Mouse (Mus musculus): ENCODE measurements around the gene Tspan31. TPM values are rescaled to one million over a fixed set of nuclear protein-coding genes. Genes with fewer than 3 reads are reported as not detected.

Gene Tspan31
- polyA plus RNA-seq, 1 experiment from 2014 or later: 137 TPM

DNA sequence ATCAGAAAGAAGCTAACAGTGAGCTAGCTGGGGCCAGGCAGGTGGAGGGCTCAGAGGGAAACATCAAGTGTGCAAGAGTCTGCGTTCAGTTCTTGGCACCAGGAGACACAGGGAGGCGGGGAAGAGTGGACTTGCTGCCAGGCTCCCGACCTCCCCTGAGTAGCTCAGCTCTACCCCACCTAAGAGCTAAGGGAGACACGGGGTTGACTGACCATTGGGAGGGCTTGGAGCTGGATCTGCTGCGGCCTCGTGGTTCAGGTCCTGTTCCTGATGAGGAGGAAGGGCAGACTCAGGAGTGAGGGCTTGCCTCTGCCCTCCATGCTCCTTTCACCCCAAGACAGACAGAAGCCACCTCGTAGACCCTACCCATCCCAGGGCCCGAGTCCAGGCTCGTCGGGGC, 29.1 kb upstream of the Tspan31 start:
- Histone ChIP-seq H3K27me3 (replicated peaks) (0 out of 2 replicates have a peak, but pooled peaks cover under 1% of the 10 kb centered on the region), H3K27ac (no peak overlapping the region), H3K4me1 (no peaks in the 10 kb centered on the region), H3K36me3 (peaks cover 55% of the 10 kb centered on the region), H3K9me3 (no peaks in the 10 kb centered on the region), H3K4me3 (no peak overlapping the region), H3K9ac (no peak overlapping the region), H3K4me2 (replicated peaks) (no peak overlapping the region)
- WGBS: 95% methylated on average over 10 of the region's 10 CpGs
- no peak for ATAC-seq (ENCODE audit: low FRiP score, low read depth)

- ATAC-seq (ENCODE audit: low FRiP score, low read depth): no peak
- Histone ChIP-seq H3K27me3 (replicated peaks) (0 out of 2 replicates have a peak, but pooled peaks cover 3% of the 10 kb centered on the region), H3K36me3 (peaks cover 53% of the 10 kb centered on the region), H3K9ac (no peak overlapping the region), H3K27ac (no peak overlapping the region), H3K4me1 (no peaks in the 10 kb centered on the region), H3K9me3 (no peaks in the 10 kb centered on the region), H3K4me2 (replicated peaks) (no peak overlapping the region), H3K4me3 (no peak overlapping the region)
- 81% methylated on average over 20 of the region's 20 CpGs for WGBS
Measured at GRCm38 (mm10) chr10:127098514-127098913, 28.4 kb upstream of the Tspan31 start.

DNA sequence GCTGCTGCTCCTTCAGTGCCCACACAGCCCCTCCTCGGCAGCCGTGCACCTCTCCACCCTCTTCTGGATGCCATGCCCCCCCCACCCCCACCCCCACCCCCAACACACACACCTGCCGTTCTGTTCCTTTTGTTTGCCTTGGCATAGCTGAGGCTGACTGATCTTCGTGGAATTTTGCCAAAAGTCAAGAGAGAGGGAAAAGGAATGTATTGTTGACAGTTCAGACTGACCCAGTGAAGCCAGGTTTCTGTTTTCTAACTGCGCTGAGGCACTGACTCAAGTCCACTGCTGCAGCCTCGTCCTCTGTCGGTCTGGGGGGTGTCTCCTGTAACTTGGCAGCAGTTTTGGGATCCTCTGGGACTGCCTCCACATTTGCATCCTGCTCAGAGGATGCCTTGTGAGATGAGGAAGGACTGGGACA, 24.3 kb upstream of the Tspan31 start:
- WGBS: 63% methylated on average over 7 of the region's 7 CpGs
- no peak overlapping the region for H3K9ac ChIP-seq
- H3K9me3 ChIP-seq: no peaks in the 10 kb centered on the region
- peaks cover 41% of the 10 kb centered on the region for H3K27me3 ChIP-seq (replicated peaks)
- H3K36me3 ChIP-seq: peaks cover 44% of the 10 kb centered on the region
- ATAC-seq (ENCODE audit: low FRiP score, low read depth): no peak
- H3K4me1 ChIP-seq: peaks cover 17% of the 10 kb centered on the region
- H3K4me3 ChIP-seq: no peak overlapping the region
- H3K4me2 ChIP-seq (replicated peaks): no peak overlapping the region
- H3K27ac ChIP-seq: no peak overlapping the region

GRCm38 (mm10) chr10:127092742-127093141, 22.7 kb upstream of the Tspan31 start:
- WGBS: 64% methylated on average over 4 of the region's 4 CpGs
- Histone ChIP-seq H3K9ac (no peak overlapping the region), H3K4me1 (peaks cover 17% of the 10 kb centered on the region), H3K36me3 (peaks cover 28% of the 10 kb centered on the region), H3K9me3 (no peaks in the 10 kb centered on the region), H3K27ac (no peak overlapping the region), H3K4me2 (replicated peaks) (no peak overlapping the region), H3K4me3 (no peak overlapping the region), H3K27me3 (replicated peaks) (peaks cover 57% of the 10 kb centered on the region)
- no peak for ATAC-seq (ENCODE audit: low FRiP score, low read depth)

DNA sequence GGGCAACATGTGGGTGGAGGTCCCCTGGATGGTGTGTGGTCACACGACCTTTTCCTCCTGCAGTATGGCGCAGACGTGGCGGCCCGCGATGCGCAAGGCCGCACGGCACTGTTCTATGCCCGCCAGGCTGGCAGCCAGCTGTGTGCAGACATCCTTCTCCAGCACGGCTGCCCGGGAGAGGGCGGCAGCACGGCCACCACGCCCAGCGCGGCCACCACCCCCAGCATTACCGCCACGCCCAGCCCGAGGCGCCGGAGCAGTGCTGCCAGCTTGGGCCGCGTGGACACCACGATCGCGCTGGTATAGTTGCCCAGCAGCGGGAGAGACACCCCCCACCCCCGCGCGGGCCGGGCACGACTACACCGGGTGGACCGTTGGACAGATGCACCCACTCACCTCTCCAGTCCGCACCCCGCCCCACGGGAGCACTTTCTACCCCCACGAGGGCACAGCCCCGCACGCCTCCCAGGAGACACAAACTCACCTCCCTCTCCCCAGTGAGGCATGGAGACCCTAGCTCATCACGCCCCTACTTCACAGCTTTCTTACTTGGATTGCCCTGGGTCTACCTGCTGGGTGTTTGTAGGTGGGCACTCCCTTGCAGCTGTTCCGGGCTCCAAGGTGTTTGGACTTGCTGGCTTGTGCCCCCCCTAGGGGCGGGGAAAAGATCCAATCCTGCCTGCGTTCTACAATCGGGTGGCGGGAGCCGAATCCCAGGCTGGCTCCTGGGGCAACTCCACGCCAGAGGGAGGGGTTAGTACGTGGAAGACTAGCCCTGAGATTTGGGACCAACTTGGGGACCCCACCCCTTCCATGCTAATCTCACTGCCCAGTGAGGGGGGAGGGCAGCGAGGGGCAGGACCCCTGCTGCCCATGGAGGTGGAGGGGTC, 21.7 kb upstream of the Tspan31 start:
- Histone ChIP-seq H3K4me3 (peak overlapping the region; percentile 13), H3K36me3 (peaks cover 20% of the 10 kb centered on the region), H3K4me1 (peaks cover 17% of the 10 kb centered on the region), H3K27ac (no peak overlapping the region), H3K27me3 (replicated peaks) (peaks cover 67% of the 10 kb centered on the region), H3K9ac (peak overlapping the region; percentile 26; the same call in 1 of the 2 replicates), H3K9me3 (no peaks in the 10 kb centered on the region), H3K4me2 (replicated peaks) (peak overlapping the region; percentile 50)
- 6% methylated on average over 51 of the region's 51 CpGs for WGBS
- peak; percentile 41; the same call in 1 of the 2 replicates for ATAC-seq (ENCODE audit: low FRiP score, low read depth)

GRCm38 (mm10) chr10:127090560-127091411, 20.7 kb upstream of the Tspan31 start:
- no peak for ATAC-seq (ENCODE audit: low FRiP score, low read depth)
- peak overlapping the region; percentile 50 for H3K4me2 ChIP-seq (replicated peaks)
- H3K36me3 ChIP-seq: peaks cover 11% of the 10 kb centered on the region
- H3K9ac ChIP-seq: 0 out of 2 replicates have a peak overlapping the region, but pooled peaks have one; percentile 26
- no peaks in the 10 kb centered on the region for H3K9me3 ChIP-seq
- H3K4me3 ChIP-seq: peak overlapping the region; percentile 13
- no peak overlapping the region for H3K27ac ChIP-seq
- peaks cover 17% of the 10 kb centered on the region for H3K4me1 ChIP-seq
- H3K27me3 ChIP-seq (replicated peaks): peaks cover 68% of the 10 kb centered on the region
- 8% methylated on average over 57 of the region's 57 CpGs for WGBS

GRCm38 (mm10) chr10:127085633-127086032, 15.6 kb upstream of the Tspan31 start:
- no peak for ATAC-seq (ENCODE audit: low FRiP score, low read depth)
- H3K9me3 ChIP-seq: no peaks in the 10 kb centered on the region
- H3K4me1 ChIP-seq: peaks cover 19% of the 10 kb centered on the region
- no peak overlapping the region for H3K4me3 ChIP-seq
- no peaks in the 10 kb centered on the region for H3K36me3 ChIP-seq
- H3K27me3 ChIP-seq (replicated peaks): peaks cover 81% of the 10 kb centered on the region
- H3K27ac ChIP-seq: no peak overlapping the region
- no peak overlapping the region for H3K4me2 ChIP-seq (replicated peaks)
- WGBS: 77% methylated on average over 6 of the region's 6 CpGs
- no peak overlapping the region for H3K9ac ChIP-seq

- H3K27me3 ChIP-seq (replicated peaks): peaks cover 81% of the 10 kb centered on the region
Measured at GRCm38 (mm10) chr10:127085052-127085451, 15.0 kb upstream of the Tspan31 start.

GRCm38 (mm10) chr10:127083915-127084306, 13.8 kb upstream of the Tspan31 start:
- H3K4me1 ChIP-seq: peaks cover 34% of the 10 kb centered on the region
- no peak overlapping the region for H3K27ac ChIP-seq
- no peak overlapping the region for H3K4me3 ChIP-seq
- 64% methylated on average over 5 of the region's 5 CpGs for WGBS
- H3K9me3 ChIP-seq: no peaks in the 10 kb centered on the region
- H3K36me3 ChIP-seq: no peaks in the 10 kb centered on the region
- H3K27me3 ChIP-seq (replicated peaks): peaks cover 80% of the 10 kb centered on the region
- no peak for ATAC-seq (ENCODE audit: low FRiP score, low read depth)
- no peak overlapping the region for H3K9ac ChIP-seq
- H3K4me2 ChIP-seq (replicated peaks): no peak overlapping the region

More at GRCm38 (mm10) chr10:127085052-127085451, 15.0 kb upstream of the Tspan31 start:
- no peak overlapping the region for H3K9ac ChIP-seq
- H3K4me2 ChIP-seq (replicated peaks): no peak overlapping the region
- no peaks in the 10 kb centered on the region for H3K36me3 ChIP-seq
- no peaks in the 10 kb centered on the region for H3K9me3 ChIP-seq
- ATAC-seq (ENCODE audit: low FRiP score, low read depth): no peak
- 82% methylated on average over 9 of the region's 9 CpGs for WGBS
- H3K4me1 ChIP-seq: peaks cover 23% of the 10 kb centered on the region
- H3K27ac ChIP-seq: no peak overlapping the region
- H3K4me3 ChIP-seq: no peak overlapping the region

GRCm38 (mm10) chr10:127083292-127083914, 13.3 kb upstream of the Tspan31 start:
- WGBS: 34% methylated on average over 8 of the region's 8 CpGs
- Histone ChIP-seq H3K9me3 (no peaks in the 10 kb centered on the region), H3K36me3 (no peaks in the 10 kb centered on the region), H3K4me1 (peaks cover 34% of the 10 kb centered on the region), H3K4me3 (no peak overlapping the region), H3K9ac (no peak overlapping the region), H3K4me2 (replicated peaks) (no peak overlapping the region), H3K27ac (no peak overlapping the region), H3K27me3 (replicated peaks) (peaks cover 75% of the 10 kb centered on the region)
- ATAC-seq (ENCODE audit: low FRiP score, low read depth): no peak

DNA sequence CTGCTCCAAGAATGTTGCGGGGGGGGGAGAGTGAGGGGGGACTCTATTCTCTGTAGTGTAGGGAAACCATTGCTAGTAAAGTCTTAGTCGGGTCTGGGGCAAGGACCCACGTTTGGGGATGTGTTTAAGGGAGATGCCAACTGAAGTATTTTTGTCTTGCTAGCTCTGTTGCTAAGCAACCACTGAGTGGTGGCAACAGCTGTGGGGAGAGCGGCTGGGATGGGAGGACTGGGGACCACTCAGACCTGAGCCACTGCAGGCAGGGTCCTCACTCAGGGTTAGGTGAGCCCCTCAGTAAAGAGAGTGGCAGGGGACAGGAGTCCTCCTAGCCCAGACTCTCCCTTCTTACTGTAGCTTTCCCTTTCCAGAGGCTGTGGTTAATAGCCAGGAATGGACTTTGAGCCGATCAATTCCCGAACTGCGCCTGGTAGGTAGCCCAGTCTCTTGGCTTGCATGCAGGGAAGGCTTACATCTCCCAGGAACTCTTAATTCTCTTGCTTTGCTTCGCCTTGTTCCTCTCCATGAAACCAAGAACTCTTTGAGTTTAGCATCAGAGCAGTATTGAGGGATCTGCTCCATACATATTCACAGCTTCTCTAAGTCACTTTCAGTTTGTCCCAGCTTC, 12.0 kb upstream of the Tspan31 start:
- WGBS: 30% methylated on average over 8 of the region's 8 CpGs
- 0 out of 2 replicates have a peak, but pooled peaks have one; percentile 19 for ATAC-seq (ENCODE audit: low FRiP score, low read depth)
- Histone ChIP-seq H3K4me3 (0 out of 2 replicates have a peak overlapping the region, but pooled peaks have one; percentile 70), H3K9me3 (no peaks in the 10 kb centered on the region), H3K4me2 (replicated peaks) (peak overlapping the region; percentile 98), H3K27ac (no peak overlapping the region), H3K9ac (no peak overlapping the region), H3K4me1 (peaks cover 44% of the 10 kb centered on the region), H3K36me3 (no peaks in the 10 kb centered on the region), H3K27me3 (replicated peaks) (peaks cover 72% of the 10 kb centered on the region)

Measured in neural tube, embryonic 12.5 days (tissue).